Mouse (Mus musculus) ES-Bruce4 (cell line): ENCODE results near the gene Lkaaear1.

Source experiments
- CTCF ChIP-seq: IDR thresholded peaks from one replicate; pipeline ENCODE4 v1.8.1; 2011; ENCODE audit warnings: low read depth, low read length
- EP300 ChIP-seq: IDR thresholded peaks from 2 replicates; pipeline ENCODE4 v1.6.1; 2011; ENCODE audit warnings: low read depth, low read length; ENCODE audit not compliant: insufficient read depth
- POLR2A ChIP-seq: IDR thresholded peaks from one replicate; pipeline ENCODE4 v1.8.1; 2011; ENCODE audit warnings: low read length; ENCODE audit not compliant: insufficient read depth

GRCm38 (mm10) chr2:181706668-181707067 lies 8.4 kb upstream of the Lkaaear1 start:
- TF ChIP-seq CTCF (no peak), POLR2A (no peak), EP300 (no peak)
